Mouse (Mus musculus): ENCODE measurements at regions not wholly inside any gene's neighbourhood (a gene's known extent, or its start where the extent isn't known, plus 50 kb on each side); places are given as distances from the start of the nearest gene placed in this dataset.
"Not testable (repeated sequence)": the region's sequence is repeated elsewhere in the genome, so short reads cannot be mapped to it uniquely, and the experiment has no call there.

DNA sequence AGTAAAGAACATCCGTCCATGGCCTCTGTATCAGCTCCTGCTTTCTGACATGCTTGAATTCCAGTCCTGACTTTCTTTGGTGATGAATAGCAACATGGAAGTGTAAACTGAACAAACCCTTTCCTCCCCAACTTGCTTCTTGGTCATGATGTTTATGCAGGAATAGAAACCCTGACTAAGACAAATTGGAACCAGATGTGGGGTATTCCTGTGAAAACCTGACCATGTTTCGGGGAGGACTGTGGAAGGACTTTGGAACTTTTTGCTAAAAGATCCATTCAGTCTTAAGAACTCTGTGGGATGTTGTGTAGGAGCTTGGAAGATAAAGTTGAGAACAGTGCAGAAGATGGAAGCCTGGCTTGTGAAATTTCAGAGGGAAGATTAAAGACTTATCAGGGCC lies 410.0 kb downstream of the Kif2b start:
- not testable (repeated sequence) for DNase-seq

DNA sequence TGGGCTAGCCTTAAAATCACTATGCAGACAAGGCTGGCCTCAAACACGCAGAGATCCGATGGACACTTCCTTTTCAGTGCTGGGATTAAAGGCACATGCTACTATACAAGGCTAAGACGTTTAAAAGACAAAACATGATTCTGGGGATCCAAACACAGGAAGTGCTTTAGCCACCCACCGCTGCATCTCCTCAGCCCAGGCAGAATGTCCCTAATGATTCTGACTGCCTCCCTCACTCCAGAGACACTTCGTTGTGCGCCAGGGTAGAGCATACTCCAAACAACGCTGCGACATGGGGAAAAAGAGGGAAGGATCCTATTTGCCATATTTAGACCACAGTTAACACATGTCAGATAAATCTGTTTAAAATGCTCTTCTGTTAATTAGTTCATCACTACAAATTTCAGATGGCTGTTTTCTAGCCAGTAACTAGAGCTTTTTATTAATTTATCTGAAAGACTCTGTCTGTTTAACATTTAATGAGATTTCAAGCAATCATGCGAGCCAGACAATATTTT lies 443.5 kb downstream of the Kif2b start:
- DNase-seq: no peak

DNA sequence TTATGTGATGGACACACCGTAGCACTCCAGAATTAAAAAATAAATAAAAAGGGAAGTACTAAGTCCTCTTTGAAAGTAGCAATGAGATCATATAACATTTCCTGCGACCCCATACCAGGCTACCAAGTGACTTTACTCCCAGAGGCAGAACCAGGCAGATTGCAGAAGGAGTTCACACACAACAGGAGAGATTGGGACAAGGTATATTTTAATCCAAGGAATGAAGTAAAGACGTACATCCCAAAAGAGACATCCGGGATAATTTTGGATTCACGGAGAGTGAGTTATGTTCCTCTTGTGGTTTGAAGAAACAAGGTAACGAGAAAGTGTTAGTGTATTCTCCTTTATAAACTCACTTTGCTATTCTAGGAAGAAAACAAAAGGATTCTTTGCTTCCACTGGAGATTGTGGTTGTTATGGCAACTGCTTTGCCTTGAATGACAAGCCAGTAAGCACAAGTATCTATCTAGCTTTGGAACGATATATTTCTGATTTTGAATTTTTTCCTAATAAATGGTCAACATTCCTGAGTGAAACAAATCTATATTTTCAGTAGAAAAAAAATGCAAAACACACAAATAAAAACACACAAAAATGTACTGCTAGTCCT lies 444.5 kb downstream of the Kif2b start:
- DNase-seq: no peak

DNA sequence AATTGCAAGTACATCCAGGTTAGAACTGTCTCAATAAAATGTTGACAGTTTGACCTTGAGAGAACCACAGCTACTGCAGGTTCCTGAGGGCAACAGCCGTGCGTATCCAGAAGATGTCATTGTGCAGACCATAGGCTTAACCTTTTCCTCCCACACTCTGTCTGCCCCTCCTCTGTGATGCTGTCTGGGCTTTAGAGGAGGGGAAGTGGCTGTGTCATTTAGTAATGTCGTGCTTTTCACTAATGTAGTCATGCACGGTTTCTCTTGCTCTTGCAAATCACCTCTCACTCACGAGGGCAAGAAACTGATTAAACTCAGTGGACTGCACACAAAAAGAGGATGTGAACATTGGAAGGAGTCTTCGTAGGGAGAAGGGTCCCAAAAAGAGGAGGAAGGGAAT lies 443.8 kb upstream of the Tom1l1 start:
- no peak for DNase-seq

DNA sequence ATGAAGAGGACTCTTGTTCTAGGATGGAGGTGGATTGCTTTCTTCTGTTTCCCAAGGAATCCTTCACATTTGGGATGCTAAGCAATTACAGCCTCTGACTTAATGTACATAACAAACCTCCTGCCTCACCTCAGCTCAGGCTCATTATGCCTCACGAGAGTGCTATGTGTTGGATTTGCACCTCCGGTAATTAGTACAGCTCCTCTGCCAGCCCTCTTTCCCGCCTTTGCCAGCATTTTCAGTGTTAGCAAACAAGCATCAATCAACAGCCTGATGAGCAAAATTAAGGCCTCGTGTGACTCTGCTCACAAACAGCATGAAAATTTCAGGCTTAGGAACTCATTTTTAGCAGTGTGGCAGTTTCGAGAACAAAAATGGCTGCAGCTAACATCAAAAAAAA lies 410.0 kb upstream of the Tom1l1 start:
- DNase-seq: no peak

DNA sequence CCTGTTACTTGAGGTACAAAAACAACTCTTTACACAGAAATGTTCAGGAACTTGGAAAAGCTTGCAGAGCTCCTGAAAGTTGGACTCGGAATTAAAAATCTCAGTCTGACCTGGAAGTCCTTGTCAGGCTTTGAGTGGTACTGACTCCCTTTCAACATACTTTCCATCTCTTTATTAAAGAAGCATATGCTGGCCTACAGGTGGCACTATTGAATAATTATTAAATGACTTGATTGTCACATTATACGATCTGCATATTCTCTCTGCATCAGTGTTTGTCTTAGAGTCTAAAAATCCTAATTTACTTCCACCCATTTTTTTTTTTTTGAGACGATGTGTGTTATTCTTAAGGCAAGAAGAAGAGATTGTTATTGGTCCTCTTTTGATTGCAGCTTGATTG lies 409.4 kb upstream of the Tom1l1 start:
- no peak for DNase-seq

DNA sequence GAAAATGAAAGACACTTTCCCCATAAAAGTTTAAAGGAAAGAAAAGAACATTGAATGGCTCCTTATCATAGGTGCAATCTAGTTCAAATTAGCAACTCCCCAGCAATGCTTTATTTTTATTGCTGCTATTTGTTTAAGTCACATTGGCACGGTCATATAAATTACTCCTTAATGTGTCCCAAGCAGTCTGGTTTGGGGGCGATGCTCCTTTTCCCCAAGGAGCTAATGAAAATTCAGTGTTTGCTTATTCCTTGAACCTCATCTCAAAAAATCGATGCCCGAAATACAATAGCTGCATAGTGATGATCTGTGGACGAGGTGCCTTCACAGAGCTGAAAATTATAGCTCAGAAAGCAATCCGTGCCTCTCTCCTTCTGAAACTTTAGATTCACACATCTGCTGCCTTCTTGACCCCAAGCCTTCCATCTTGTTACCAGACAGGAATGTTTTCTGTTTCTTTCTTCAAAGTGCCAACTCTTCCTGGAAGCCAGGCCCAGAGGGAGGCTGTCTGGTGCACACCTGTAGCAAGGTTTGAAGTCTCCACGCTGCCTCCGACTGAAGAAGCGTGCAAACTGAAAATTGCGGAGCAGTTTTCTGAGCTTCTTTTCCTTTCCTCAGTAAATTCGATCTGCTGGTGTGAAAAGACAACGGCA lies 408.0 kb upstream of the Tom1l1 start:
- DNase-seq: no peak

DNA sequence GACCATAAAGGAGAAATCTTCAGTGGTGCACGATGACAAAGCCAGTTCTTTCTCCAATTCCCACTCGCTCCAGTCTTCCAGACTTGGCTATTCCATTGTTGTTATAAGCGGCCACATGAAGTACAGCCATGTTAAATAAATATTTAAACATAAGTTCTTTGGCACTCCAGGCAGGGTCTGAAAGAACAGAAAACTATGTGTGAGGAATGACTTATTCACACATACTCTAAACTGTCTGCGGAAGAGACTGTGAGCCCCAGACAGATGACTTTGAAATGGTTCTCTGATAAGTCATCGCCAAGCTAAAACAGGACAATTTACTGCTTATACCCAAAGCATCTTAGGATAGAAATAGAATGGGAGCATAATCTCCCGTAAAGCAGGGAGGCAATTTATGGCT lies 377.2 kb upstream of the Tom1l1 start:
- no peak for DNase-seq

DNA sequence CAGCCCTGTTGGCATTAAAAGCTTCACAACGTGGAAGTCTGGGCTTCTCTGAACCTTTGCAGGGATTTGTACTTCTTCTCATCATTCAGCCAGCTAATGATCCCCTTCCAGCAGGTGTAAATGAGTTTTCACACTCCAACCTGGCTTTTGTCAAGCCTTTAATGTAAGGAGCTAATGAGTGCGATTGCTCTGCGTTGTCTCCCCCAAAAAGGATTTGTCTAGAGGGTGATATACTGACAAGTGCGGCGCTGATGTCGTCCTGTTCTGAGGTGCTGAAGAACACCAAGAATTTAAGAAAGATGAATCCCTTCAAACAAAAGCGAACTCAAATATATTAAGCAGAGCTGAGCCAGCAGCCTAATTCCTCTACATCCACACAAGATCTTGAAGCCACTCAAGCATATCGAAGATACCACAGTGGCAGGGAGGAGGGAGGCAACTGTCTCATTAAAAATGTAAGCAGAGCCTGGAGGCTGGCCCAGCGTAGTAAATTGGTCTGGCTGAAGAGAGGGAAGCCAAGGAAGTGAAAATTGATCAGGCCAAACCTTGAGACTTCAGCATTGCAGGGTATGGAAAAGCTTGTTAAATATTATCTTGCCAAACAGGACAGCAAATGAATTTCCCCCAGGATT lies 368.9 kb upstream of the Tom1l1 start:
- DNase-seq: no peak

DNA sequence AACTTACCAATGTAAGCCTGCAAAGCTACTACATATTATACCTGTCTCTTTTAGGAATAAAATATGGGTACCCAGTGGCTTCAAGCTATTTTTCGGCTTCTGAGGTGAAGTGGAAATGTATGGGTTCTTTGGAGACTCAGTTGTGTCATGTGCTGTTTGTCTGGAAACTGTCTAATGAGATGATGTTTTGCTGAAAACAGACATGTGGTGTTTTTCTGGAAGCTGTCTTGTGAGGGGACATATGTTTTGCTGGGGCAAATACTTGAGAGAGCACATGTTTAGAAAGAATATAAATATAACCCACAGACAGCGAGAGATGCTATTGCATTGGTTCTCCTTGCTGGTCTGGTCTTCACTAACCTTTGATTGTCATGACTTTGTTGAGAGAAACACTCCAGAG lies 365.2 kb upstream of the Tom1l1 start:
- DNase-seq: no peak

DNA sequence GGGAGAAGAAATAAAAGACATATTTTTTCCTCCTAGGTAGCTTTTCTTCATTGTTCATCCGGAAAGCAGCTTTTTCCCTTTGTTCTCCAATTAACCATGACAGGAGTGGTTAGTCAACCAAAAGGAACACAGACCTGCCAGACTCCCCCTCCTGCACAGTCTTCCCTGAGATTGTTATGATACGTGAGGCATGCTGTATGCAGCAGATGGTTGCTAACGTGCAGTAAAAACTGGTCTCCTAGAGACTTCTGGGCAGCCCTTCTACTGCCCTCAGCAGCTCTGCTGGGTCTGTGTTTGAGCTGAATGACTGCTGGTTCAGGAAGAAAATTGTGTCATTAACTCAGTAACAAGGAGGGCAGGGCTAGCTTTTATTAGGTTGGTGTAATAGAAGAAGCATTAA lies 363.5 kb upstream of the Tom1l1 start:
- no peak for DNase-seq

DNA sequence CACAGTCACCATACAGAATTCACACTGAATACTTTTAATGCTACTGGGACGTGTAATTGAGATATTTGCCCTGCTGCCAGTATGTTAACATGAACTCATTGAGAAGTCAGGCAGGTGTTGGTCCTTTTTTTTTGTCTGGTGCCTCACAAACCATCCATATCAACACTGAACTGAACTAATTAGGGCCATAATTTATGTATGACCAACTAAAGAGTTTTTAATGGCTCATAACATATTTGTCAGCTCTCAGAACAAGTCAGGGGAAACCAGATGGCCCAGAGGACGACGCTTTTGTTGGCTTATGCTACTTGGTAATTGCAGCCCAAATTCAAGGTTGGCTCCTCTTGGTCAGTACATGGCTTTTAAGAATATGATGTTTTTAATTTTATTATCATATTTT lies 353.3 kb upstream of the Tom1l1 start:
- DNase-seq: no peak

All from adrenal gland, postnatal 36 days (tissue).